Mouse (Mus musculus): ENCODE measurements around the gene Tardbp. TPM values are rescaled to one million over a fixed set of nuclear protein-coding genes. Genes with fewer than 3 reads are reported as not detected.

The Tardbp gene
- polyA plus RNA-seq, 1 experiment from 2014 or later, result 76.7 TPM

DNA sequence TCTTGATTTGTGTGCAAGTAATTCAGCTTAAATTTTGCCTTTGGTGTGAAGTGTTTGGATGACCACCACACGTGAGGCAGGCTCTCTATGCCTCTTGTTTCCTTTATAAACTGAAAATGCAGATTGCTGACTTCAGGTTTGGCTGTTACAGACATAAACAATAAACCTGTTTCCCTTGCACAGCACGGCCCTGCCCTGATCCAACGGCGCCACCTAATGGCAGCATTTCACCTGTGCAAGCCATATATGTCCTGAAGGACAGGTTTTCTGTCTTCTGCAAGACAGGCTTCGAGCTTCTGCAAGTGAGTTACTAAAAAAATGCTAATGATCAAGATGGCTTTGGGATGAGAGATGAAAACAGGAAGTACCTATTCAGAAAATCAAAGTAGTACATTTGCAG, 19.1 kb downstream of the Tardbp start:
- DNase-seq, result peak; percentile 85
- peak; percentile 52 for ATAC-seq
- no peak overlapping the region for H3K4me3 ChIP-seq (ENCODE audit: low read depth, low read length)
- no peak overlapping the region for H3K27ac ChIP-seq (ENCODE audit: low read depth)
- no peak overlapping the region for H3K9ac ChIP-seq (replicated peaks)
- peaks cover 8% of the 10 kb centered on the region; the same call in 1 of the 2 replicates for H3K4me1 ChIP-seq (ENCODE audit: insufficient read depth)
- peaks cover 22% of the 10 kb centered on the region for H3K36me3 ChIP-seq (replicated peaks; ENCODE audit: insufficient read depth, low read length)
- no peaks in the 10 kb centered on the region for H3K27me3 ChIP-seq (ENCODE audit: insufficient read depth, low read length)
- 16% methylated on average over 5 of the region's 5 CpGs for WGBS (ENCODE audit: insufficient replicate concordance)
- no peak for TF ChIP-seq EP300 (IDR thresholded peaks at IDR 0.05; ENCODE audit: low read depth)
- peak; percentile 95 for TF ChIP-seq CTCF (IDR thresholded peaks at IDR 0.05; ENCODE audit: low read depth)
- H3K9me3 ChIP-seq (ENCODE audit: low read length), result no peaks in the 10 kb centered on the region
- no peak overlapping the region for H3K4me2 ChIP-seq (ENCODE audit: low read depth, low read length)

DNA sequence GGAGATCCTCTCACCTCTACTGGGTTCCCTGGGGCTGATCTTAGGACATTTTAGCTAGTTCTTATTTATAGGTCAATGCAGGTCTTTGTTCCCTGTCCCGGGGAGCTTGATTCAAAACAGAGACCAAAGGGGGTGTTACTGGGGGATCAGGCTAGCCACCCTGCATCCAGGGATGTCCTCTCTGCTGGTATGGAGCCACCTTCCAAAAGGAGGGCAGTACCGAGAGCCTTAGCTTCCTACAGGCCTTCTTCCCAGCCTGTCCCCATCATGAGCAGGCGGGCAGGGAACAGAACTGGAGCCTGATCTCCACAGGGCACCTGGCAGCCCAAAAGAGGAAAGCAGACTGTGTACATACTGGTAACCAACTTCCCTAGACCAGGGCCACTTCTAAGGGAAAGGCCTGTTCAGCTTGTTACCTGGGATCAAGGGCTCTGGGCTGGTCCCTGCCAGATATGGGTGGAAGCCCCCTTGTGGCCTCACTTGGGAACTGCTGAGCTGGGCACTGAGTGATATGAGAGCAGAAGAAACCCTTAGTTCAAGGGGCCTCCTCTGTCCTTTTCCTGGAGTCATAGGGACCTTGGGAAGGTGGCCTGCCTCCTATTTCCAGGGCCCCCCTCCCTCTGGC, 22.2 kb downstream of the Tardbp start:
- 92% methylated on average over 3 of the region's 3 CpGs for WGBS (ENCODE audit: insufficient replicate concordance)
- DNase-seq (peak; percentile 81), ATAC-seq (no peak)
- TF ChIP-seq EP300 (IDR thresholded peaks at IDR 0.05; ENCODE audit: low read depth) (no peak), CTCF (IDR thresholded peaks at IDR 0.05; ENCODE audit: low read depth) (peak; percentile 82)
- Histone ChIP-seq H3K27me3 (ENCODE audit: insufficient read depth, low read length) (no peaks in the 10 kb centered on the region), H3K9ac (replicated peaks) (no peak overlapping the region), H3K9me3 (ENCODE audit: low read length) (no peaks in the 10 kb centered on the region), H3K4me3 (ENCODE audit: low read depth, low read length) (no peak overlapping the region), H3K36me3 (replicated peaks; ENCODE audit: insufficient read depth, low read length) (peaks cover 4% of the 10 kb centered on the region; the same call in 1 of the 2 replicates), H3K27ac (ENCODE audit: low read depth) (no peak overlapping the region), H3K4me1 (ENCODE audit: insufficient read depth) (peaks cover 8% of the 10 kb centered on the region; the same call in 1 of the 2 replicates), H3K4me2 (ENCODE audit: low read depth, low read length) (peak overlapping the region; percentile 61; the same call in 1 of the 2 replicates)

DNA sequence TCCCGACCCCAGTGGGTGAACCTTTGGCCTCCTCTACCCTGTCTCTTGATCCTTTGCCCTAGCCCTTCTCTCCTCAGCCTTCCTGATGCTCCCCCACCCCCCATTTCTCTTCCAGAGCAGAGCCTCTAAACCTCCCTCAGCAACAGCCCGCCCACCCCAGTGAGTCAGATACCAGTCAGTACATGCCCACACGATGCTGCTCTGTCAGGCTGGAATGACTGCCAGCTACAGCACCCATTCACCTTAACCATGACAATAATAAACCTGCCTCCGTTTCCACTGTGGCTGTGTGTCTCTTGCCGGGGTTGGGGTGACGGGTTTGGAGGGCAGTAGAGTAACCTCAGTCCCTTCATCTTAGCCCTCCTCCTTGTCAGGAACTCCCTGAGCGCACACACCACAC, 22.7 kb downstream of the Tardbp start:
- H3K9me3 ChIP-seq (ENCODE audit: low read length), result no peaks in the 10 kb centered on the region
- H3K4me1 ChIP-seq (ENCODE audit: insufficient read depth), result peaks cover 8% of the 10 kb centered on the region; the same call in 1 of the 2 replicates
- ATAC-seq (no peak), DNase-seq (no peak)
- 0 out of 2 replicates have a peak overlapping the region, but pooled peaks have one; percentile 45 for H3K4me3 ChIP-seq (ENCODE audit: low read depth, low read length)
- no peak overlapping the region for H3K27ac ChIP-seq (ENCODE audit: low read depth)
- peaks cover 4% of the 10 kb centered on the region; the same call in 1 of the 2 replicates for H3K36me3 ChIP-seq (replicated peaks; ENCODE audit: insufficient read depth, low read length)
- H3K9ac ChIP-seq (replicated peaks), result no peak overlapping the region
- 68% methylated on average over 7 of the region's 7 CpGs for WGBS (ENCODE audit: insufficient replicate concordance)
- no peaks in the 10 kb centered on the region for H3K27me3 ChIP-seq (ENCODE audit: insufficient read depth, low read length)
- peak overlapping the region; percentile 61 for H3K4me2 ChIP-seq (ENCODE audit: low read depth, low read length)
- TF ChIP-seq EP300 (IDR thresholded peaks at IDR 0.05; ENCODE audit: low read depth) (no peak), CTCF (IDR thresholded peaks at IDR 0.05; ENCODE audit: low read depth) (no peak)

DNA sequence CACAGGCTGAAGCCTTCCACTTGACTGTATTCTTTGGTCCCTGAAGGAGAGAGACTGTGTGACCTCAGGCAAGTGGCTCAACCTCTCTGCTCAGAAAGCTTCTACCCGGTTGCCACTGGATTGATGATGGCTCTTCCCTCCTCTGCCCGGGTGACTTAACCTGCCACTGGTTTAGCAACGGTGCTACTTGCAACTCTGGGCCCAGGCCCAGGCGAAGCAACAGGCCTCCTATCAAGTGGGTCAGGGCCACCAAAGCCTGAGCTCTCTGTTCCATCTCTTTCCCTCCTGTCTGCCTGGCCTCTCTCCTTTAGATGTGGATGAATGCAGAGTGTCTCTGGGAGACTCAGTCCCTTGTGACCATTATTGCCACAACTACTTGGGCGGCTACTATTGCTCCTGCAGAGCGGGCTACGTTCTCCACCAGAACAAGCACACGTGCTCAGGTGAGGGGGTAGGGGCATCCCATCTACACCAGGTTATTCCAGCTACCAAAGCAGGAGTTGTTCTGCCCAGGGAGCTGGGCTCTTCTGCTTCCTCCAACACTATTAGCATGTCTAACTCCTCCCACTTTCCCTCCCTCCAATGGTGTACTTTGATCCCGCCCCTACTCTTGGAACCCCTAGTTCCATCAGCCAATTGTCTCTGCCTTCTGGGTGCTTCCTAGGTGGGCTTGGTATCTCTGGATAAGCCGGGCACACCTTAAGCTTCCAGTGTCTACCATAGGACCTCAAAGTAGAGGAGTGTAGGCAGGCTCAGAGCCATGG, 23.3 kb downstream of the Tardbp start:
- no peaks in the 10 kb centered on the region for H3K27me3 ChIP-seq (ENCODE audit: insufficient read depth, low read length)
- peak overlapping the region; percentile 68 for H3K9ac ChIP-seq (replicated peaks)
- peak overlapping the region; percentile 61 for H3K4me2 ChIP-seq (ENCODE audit: low read depth, low read length)
- DNase-seq, result no peak
- WGBS (ENCODE audit: insufficient replicate concordance), result 69% methylated on average over 10 of the region's 10 CpGs
- ATAC-seq, result no peak
- H3K9me3 ChIP-seq (ENCODE audit: low read length), result no peaks in the 10 kb centered on the region
- peak overlapping the region; percentile 87; the same call in 1 of the 2 replicates for H3K27ac ChIP-seq (ENCODE audit: low read depth)
- peaks cover 4% of the 10 kb centered on the region; the same call in 1 of the 2 replicates for H3K36me3 ChIP-seq (replicated peaks; ENCODE audit: insufficient read depth, low read length)
- TF ChIP-seq EP300 (IDR thresholded peaks at IDR 0.05; ENCODE audit: low read depth) (no peak), CTCF (IDR thresholded peaks at IDR 0.05; ENCODE audit: low read depth) (no peak)
- peak overlapping the region; percentile 45 for H3K4me3 ChIP-seq (ENCODE audit: low read depth, low read length)
- peaks cover 8% of the 10 kb centered on the region; the same call in 1 of the 2 replicates for H3K4me1 ChIP-seq (ENCODE audit: insufficient read depth)

DNA sequence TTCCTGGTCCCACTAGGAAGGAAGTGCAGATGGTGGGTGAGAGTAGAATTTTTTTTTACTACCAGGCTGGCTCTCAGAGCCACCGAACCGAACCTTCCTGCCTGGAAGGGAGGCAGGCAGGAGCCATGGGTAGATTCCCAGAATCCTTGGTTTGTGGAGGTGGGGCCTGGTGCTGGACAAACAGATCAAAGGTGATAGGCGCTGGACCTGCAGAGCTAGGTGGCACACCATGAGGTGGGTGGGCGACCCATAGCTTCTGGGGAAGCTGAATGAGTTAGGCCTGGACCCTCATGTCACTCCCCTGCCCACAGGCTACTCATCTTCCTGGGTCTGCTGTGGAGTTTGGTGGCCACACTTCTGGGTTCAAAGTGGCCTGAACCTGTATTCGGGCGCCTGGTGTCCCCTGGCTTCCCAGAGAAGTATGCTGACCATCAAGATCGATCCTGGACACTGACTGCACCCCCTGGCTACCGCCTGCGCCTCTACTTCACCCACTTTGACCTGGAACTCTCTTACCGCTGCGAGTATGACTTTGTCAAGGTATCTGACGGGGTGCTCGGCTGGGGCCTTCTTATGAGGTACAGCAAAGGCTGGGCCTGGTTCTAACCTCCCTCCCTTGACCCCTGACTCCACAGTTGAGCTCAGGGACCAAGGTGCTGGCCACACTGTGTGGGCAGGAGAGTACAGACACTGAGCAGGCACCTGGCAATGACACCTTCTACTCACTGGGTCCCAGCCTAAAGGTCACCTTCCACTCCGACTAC, 24.3 kb downstream of the Tardbp start, which contains the start of gene Masp2:
Gene Masp2, plus strand, starts transcription at position 198 of the 764 bp plus-strand sequence.
- ATAC-seq, result peak; percentile 78
- Histone ChIP-seq H3K9ac (replicated peaks) (peak within 1 kb of the TSS; percentile 68), H3K9me3 (ENCODE audit: low read length) (no peaks in the 10 kb centered on the region), H3K36me3 (replicated peaks; ENCODE audit: insufficient read depth, low read length) (peaks cover 5% of the 10 kb centered on the region; the same call in 1 of the 2 replicates), H3K4me3 (ENCODE audit: low read depth, low read length) (peak within 1 kb of the TSS; percentile 45), H3K4me2 (ENCODE audit: low read depth, low read length) (peak within 1 kb of the TSS; percentile 61), H3K27ac (ENCODE audit: low read depth) (peak within 1 kb of the TSS; percentile 87), H3K27me3 (ENCODE audit: insufficient read depth, low read length) (no peaks in the 10 kb centered on the region), H3K4me1 (ENCODE audit: insufficient read depth) (peaks cover 8% of the 10 kb centered on the region; the same call in 1 of the 2 replicates)
- WGBS (ENCODE audit: insufficient replicate concordance), result 65% methylated on average over 14 of the region's 14 CpGs
- TF ChIP-seq CTCF (IDR thresholded peaks at IDR 0.05; ENCODE audit: low read depth) (no peak), EP300 (IDR thresholded peaks at IDR 0.05; ENCODE audit: low read depth) (no peak)
- DNase-seq, result no peak
